Mouse (Mus musculus): ENCODE results near the gene Ripply1. TPM values are rescaled to one million over a fixed set of nuclear protein-coding genes. Genes with fewer than 3 reads are reported as not detected.

Gene Ripply1
- polyA plus RNA-seq, 1 experiment from 2014 or later = not detected

DNA sequence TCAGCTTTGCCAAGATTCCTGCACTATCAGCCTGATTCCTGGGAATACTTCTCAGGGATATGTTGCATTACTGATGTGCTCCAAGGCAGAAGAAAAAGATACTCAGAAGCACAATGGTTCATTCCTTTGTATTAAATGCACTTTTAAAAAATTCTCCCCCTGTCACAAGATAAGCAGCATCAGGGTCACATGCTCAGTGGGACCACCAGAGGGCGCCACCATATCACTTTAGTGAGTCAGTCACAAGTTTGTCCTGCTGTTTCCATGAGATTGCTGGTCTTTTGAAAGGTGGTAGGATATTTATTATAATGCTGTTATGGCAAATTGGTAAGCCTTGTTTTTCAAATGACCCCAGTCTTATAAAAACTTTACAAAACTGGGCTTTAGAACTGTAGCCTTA lies 30.3 kb downstream of the Ripply1 start:
- Histone ChIP-seq H3K4me2 (ENCODE audit: low read length) (no peak overlapping the region), H3K4me3 (ENCODE audit: control insufficient read depth in 1 of 2, insufficient read depth in 1 of 2, low read depth in 1 of 2, low read length in 2 of 2) (no peak overlapping the region), H3K27ac (replicated peaks in 1 of 2; ENCODE audit: control insufficient read depth in 1 of 2, insufficient read depth in 1 of 2, low read depth in 2 of 2, low read length in 2 of 2) (no peak overlapping the region), H3K36me3 (ENCODE audit: control insufficient read depth, insufficient read depth, low read length) (0 out of 2 replicates have a peak, but pooled peaks cover 4% of the 10 kb centered on the region), H3K4me1 (ENCODE audit: control insufficient read depth in 2 of 2, insufficient read depth in 2 of 2, low read length in 2 of 2) (no peaks in the 10 kb centered on the region), H3K9ac (ENCODE audit: low read length) (no peak overlapping the region), H3K9me3 (ENCODE audit: control insufficient read depth, low read length) (0 out of 2 replicates have a peak, but pooled peaks cover 7% of the 10 kb centered on the region), H3K27me3 (ENCODE audit: control insufficient read depth, insufficient read depth, low read length) (no peaks in the 10 kb centered on the region)
- 3% methylated on average over 1 of the region's 1 CpGs for WGBS
- no peak for ATAC-seq (ENCODE audit: insufficient number of reproducible peaks, insufficient read depth, low FRiP score, low read depth)

DNA sequence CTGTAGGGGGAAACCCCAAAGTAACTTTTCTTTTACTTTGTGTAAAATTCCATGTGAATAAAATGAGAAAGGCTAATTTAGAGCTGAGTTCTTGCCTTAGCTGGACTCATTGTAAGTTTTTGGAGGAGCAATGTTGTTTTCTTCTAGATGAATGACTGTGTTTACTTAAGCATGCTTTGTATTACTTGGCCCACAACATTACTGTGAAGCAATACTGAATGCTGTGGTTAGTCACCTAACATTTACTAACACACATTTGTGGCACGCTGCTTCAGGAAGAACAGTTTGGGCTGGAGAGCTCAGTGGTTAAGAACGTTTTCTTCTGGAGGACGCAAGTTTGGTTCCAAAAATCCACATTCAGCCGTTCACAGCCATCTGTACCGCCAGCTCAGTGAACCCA lies 45.1 kb downstream of the Ripply1 start:
- 82% methylated on average over 5 of the region's 5 CpGs for WGBS
- peaks cover 25% of the 10 kb centered on the region for H3K36me3 ChIP-seq (ENCODE audit: control insufficient read depth, insufficient read depth, low read length)
- no peaks in the 10 kb centered on the region for H3K27me3 ChIP-seq (ENCODE audit: control insufficient read depth, insufficient read depth, low read length)
- no peak overlapping the region for H3K27ac ChIP-seq (replicated peaks in 1 of 2; ENCODE audit: control insufficient read depth in 1 of 2, insufficient read depth in 1 of 2, low read depth in 2 of 2, low read length in 2 of 2)
- H3K9ac ChIP-seq (ENCODE audit: low read length) = no peak overlapping the region
- no peak overlapping the region for H3K4me3 ChIP-seq (ENCODE audit: control insufficient read depth in 1 of 2, insufficient read depth in 1 of 2, low read depth in 1 of 2, low read length in 2 of 2)
- no peaks in the 10 kb centered on the region for H3K9me3 ChIP-seq (ENCODE audit: control insufficient read depth, low read length)
- H3K4me2 ChIP-seq (ENCODE audit: low read length) = no peak overlapping the region
- ATAC-seq (ENCODE audit: insufficient number of reproducible peaks, insufficient read depth, low FRiP score, low read depth) = no peak
- no peaks in the 10 kb centered on the region for H3K4me1 ChIP-seq (ENCODE audit: control insufficient read depth in 2 of 2, insufficient read depth in 2 of 2, low read length in 2 of 2)

DNA sequence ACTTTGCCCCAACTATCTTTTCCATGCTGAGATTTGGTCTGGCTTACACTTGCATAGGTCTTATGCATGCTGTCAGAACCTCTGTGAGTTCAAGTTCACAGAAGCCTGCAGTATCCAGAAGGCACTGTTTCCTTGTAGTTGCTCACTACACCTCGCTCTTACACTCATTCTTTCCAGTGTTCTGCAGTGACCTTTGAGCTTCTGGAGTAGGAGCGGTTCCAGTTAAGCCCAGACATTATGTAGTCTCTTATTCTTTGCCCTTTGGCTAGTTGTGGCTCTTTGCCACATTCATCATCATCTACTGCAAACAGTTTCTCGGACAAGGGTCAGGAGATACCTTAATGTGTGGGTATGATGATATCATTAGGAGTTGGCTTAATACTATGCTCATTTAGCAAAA lies 51.6 kb downstream of the Ripply1 start:
- Histone ChIP-seq H3K36me3 (ENCODE audit: control insufficient read depth, insufficient read depth, low read length) (peaks cover 29% of the 10 kb centered on the region), H3K27me3 (ENCODE audit: control insufficient read depth, insufficient read depth, low read length) (no peaks in the 10 kb centered on the region), H3K27ac (replicated peaks in 1 of 2; ENCODE audit: control insufficient read depth in 1 of 2, insufficient read depth in 1 of 2, low read depth in 2 of 2, low read length in 2 of 2) (no peak overlapping the region), H3K9ac (ENCODE audit: low read length) (no peak overlapping the region), H3K4me3 (ENCODE audit: control insufficient read depth in 1 of 2, insufficient read depth in 1 of 2, low read depth in 1 of 2, low read length in 2 of 2) (no peak overlapping the region), H3K4me1 (ENCODE audit: control insufficient read depth in 2 of 2, insufficient read depth in 2 of 2, low read length in 2 of 2) (no peaks in the 10 kb centered on the region), H3K9me3 (ENCODE audit: control insufficient read depth, low read length) (no peaks in the 10 kb centered on the region), H3K4me2 (ENCODE audit: low read length) (no peak overlapping the region)
- 73% methylated on average over 3 of the region's 3 CpGs for WGBS
- ATAC-seq (ENCODE audit: insufficient number of reproducible peaks, insufficient read depth, low FRiP score, low read depth) = no peak

Other genes with a start within 250 kb of the Ripply1 start
- 34.3 and 37.0 TPM in 2 replicates for gene Rnf128, start 219.0 kb downstream of the Ripply1 start, polyA plus RNA-seq (2014; fragmentation: Nextera tagmentation; extraction: Ambion mirVana)
- gene Tbc1d8b, start 97.4 kb downstream of the Ripply1 start, polyA plus RNA-seq (2014; fragmentation: Nextera tagmentation; extraction: Ambion mirVana) = 2.1 and 2.7 TPM in 2 replicates
- gene Gm15013, start 67.9 kb downstream of the Ripply1 start, polyA plus RNA-seq (2014; fragmentation: Nextera tagmentation; extraction: Ambion mirVana) = 0.45 TPM in 1 of 2 replicates, not detected in the other
- gene Cldn2, start 18.5 kb upstream of the Ripply1 start, polyA plus RNA-seq (2014; fragmentation: Nextera tagmentation; extraction: Ambion mirVana) = 0.09 TPM in 1 of 2 replicates, not detected in the other
- 16.8 and 18.8 TPM in 2 replicates for gene Morc4, start 89.3 kb upstream of the Ripply1 start, polyA plus RNA-seq (2014; fragmentation: Nextera tagmentation; extraction: Ambion mirVana)
- 6.2 and 6.7 TPM in 2 replicates for gene Rbm41, start 216.2 kb upstream of the Ripply1 start, polyA plus RNA-seq (2014; fragmentation: Nextera tagmentation; extraction: Ambion mirVana)

All from heart, embryonic 14.5 days (tissue).